Mouse (Mus musculus): Measurements from ENCODE around the gene Trpv2. TPM values are rescaled to one million over a fixed set of nuclear protein-coding genes. Genes with fewer than 3 reads are reported as not detected.

Gene Trpv2
- polyA plus RNA-seq (2014; fragmentation: Nextera tagmentation; extraction: Ambion mirVana), result 3.7 and 4.2 TPM in 2 replicates

DNA sequence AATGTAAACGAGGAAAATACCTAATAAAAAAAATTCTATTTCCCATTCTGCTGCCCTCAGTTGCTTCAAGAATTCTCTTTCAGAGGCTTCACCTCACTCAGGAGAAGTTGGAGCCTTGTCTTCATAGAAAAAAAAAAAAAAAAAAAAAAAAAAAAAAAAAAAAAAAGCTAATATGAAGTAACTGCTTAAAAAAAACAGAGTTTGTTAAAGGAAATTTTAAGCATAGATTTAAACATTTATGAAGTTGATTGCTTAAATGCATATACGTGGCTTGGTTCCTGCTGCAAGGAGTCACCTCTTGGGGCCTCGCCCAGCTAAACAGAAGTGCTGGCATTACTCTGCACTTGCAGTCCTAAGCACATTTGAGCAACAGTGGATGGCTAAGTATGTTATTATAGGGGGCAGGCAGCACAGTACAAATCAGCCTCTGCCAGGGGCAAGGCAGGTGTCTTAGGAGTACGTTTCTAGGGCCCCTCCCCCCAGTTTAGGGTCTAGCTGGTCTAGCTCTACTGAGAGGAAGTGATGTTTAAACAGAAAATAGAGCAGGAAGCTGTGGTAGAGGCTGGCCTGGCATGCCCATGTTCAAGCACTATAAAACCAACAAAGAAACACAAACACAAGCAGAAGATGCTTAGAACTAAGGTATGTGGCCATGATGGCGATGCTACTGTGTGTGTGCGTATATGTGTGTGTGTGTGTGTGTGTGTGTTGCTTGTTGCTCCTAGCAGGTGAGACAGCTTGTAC lies at the start of gene Trpv2:
Trpv2 (plus strand) TSS at position 528 of the 744 bp plus-strand sequence.
- ATAC-seq (ENCODE audit: insufficient number of reproducible peaks, insufficient read depth, low FRiP score, low read depth), result no peak
- H3K9ac ChIP-seq (ENCODE audit: low read length), result peak within 1 kb of the TSS; percentile 71; the same call in 1 of the 2 replicates
- WGBS, result 78% methylated on average over 6 of the region's 6 CpGs

DNA sequence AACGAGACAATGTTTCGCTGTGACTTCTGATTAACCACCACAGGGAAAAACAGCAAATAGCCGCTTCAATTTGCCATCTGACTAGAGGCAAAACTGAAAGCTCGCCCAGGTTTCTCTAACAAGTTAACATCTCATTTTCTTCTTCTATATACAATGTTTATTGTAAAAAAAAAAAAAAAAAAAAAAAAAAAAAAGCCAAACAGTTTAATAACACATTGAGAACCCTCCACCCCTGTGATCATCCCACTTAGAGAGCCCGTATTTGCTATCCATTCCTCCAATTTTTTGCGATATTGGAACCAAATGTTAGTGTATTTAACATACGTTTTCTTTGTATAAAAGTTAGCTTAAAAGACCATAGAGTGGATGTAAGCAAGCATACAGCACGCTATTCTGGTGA lies 37.2 kb upstream of the Trpv2 start:
- Histone ChIP-seq H3K9me3 (ENCODE audit: control insufficient read depth, low read length) (no peaks in the 10 kb centered on the region), H3K9ac (ENCODE audit: low read length) (no peak overlapping the region), H3K27ac (replicated peaks in 1 of 2; ENCODE audit: control insufficient read depth in 1 of 2, insufficient read depth in 1 of 2, low read depth in 2 of 2, low read length in 2 of 2) (no peak overlapping the region), H3K36me3 (ENCODE audit: control insufficient read depth, insufficient read depth, low read length) (0 out of 2 replicates have a peak, but pooled peaks cover 4% of the 10 kb centered on the region), H3K4me1 (ENCODE audit: control insufficient read depth in 2 of 2, insufficient read depth in 2 of 2, low read length in 2 of 2) (peaks cover 7% of the 10 kb centered on the region in 2 experiments; a peak in 2 of 4 replicates), H3K27me3 (ENCODE audit: control insufficient read depth, insufficient read depth, low read length) (0 out of 2 replicates have a peak, but pooled peaks cover 4% of the 10 kb centered on the region), H3K4me3 (ENCODE audit: control insufficient read depth in 1 of 2, insufficient read depth in 1 of 2, low read depth in 1 of 2, low read length in 2 of 2) (no peak overlapping the region), H3K4me2 (ENCODE audit: low read length) (no peak overlapping the region)
- ATAC-seq (ENCODE audit: insufficient number of reproducible peaks, insufficient read depth, low FRiP score, low read depth), result no peak
- 93% methylated on average over 8 of the region's 8 CpGs for WGBS

More for the DNA sequence above, at the start of gene Trpv2:
- H3K27me3 ChIP-seq (ENCODE audit: control insufficient read depth, insufficient read depth, low read length), result no peaks in the 10 kb centered on the region
- no peak within 1 kb of the TSS for H3K27ac ChIP-seq (replicated peaks in 1 of 2; ENCODE audit: control insufficient read depth in 1 of 2, insufficient read depth in 1 of 2, low read depth in 2 of 2, low read length in 2 of 2)
- peaks cover 5 to 6% of the 10 kb centered on the region in 2 experiments; a peak in 2 of 4 replicates for H3K4me1 ChIP-seq (ENCODE audit: control insufficient read depth in 2 of 2, insufficient read depth in 2 of 2, low read length in 2 of 2)
- H3K9me3 ChIP-seq (ENCODE audit: control insufficient read depth, low read length), result no peaks in the 10 kb centered on the region
- H3K36me3 ChIP-seq (ENCODE audit: control insufficient read depth, insufficient read depth, low read length), result no peaks in the 10 kb centered on the region
- peak within 1 kb of the TSS; percentile 99 for H3K4me2 ChIP-seq (ENCODE audit: low read length)
- H3K4me3 ChIP-seq (ENCODE audit: control insufficient read depth in 1 of 2, insufficient read depth in 1 of 2, low read depth in 1 of 2, low read length in 2 of 2), result peak within 1 kb of the TSS; percentile 45 to 60

DNA sequence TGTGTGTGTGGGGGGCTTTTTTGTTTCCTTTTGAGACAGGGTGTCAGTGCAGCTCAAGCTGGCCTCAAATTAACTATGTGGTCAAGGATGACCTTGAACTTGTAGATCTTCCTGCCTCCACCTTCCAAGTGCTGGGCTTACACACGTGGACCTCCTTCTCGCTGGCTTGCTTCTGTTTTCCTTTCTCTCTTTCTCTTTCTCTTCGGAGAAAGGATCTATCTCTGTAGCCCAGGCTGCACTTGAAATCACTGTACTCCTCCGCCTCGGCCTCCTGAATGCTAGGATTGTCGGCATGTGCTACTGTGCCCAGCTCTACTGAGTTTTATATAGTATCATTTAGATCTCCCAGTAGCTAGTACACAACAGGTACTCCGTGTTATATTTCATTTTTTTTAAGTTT lies 36.7 kb upstream of the Trpv2 start:
- 0 out of 2 replicates have a peak, but pooled peaks cover 3% of the 10 kb centered on the region for H3K36me3 ChIP-seq (ENCODE audit: control insufficient read depth, insufficient read depth, low read length)
- peak overlapping the region; percentile 85 for H3K4me2 ChIP-seq (ENCODE audit: low read length)
- 0 out of 2 replicates have a peak, but pooled peaks cover 4% of the 10 kb centered on the region for H3K27me3 ChIP-seq (ENCODE audit: control insufficient read depth, insufficient read depth, low read length)
- H3K4me3 ChIP-seq (ENCODE audit: control insufficient read depth in 1 of 2, insufficient read depth in 1 of 2, low read depth in 1 of 2, low read length in 2 of 2), result peak overlapping the region; percentile 18 to 78; a peak in 3 of 4 replicates
- 45% methylated on average over 7 of the region's 7 CpGs for WGBS
- H3K9ac ChIP-seq (ENCODE audit: low read length), result peak overlapping the region; percentile 90
- no peak for ATAC-seq (ENCODE audit: insufficient number of reproducible peaks, insufficient read depth, low FRiP score, low read depth)
- no peak overlapping the region for H3K27ac ChIP-seq (replicated peaks in 1 of 2; ENCODE audit: control insufficient read depth in 1 of 2, insufficient read depth in 1 of 2, low read depth in 2 of 2, low read length in 2 of 2)
- no peaks in the 10 kb centered on the region for H3K9me3 ChIP-seq (ENCODE audit: control insufficient read depth, low read length)
- peaks cover 7% of the 10 kb centered on the region in 2 experiments; a peak in 2 of 4 replicates for H3K4me1 ChIP-seq (ENCODE audit: control insufficient read depth in 2 of 2, insufficient read depth in 2 of 2, low read length in 2 of 2)

DNA sequence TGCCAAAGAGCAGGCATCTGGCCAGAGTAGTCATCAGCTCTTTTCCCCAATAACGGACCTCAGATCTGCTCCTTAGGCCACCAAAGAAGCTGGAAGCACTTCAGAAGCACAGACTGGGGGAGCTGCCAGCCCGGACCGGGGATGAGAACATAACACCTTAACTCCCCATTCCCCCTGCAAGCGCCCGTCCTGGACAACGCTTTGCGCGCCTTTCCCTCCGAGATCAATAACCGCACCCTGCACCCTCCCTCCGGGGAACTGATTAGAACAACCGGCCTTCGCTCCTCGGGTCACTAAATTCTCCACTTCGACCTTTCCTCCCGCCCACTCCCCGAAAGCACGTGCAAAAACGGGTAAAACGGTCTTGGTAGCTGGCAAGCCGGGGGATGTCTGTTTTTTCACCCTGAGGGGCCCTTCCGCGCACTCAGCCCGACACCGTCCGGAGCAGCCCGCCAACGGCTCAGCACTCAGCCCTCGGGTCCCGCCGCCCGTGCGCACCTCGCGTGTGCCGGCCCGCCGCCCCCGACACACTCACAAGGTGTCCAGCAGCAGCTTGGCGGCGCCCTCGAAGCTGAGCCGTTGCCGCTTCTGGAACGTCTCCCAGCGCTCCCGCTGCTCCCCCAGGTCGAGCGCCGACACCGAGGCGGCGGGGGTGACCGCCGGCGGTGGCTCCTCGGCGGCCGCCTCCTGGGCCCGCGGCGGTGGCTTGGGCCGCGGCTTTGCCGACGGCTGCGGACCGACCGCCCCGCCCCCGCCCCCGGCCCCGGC lies 35.8 kb upstream of the Trpv2 start:
- H3K9ac ChIP-seq (ENCODE audit: low read length), result peak overlapping the region; percentile 90
- peak; percentile 68 for ATAC-seq (ENCODE audit: insufficient number of reproducible peaks, insufficient read depth, low FRiP score, low read depth)
- WGBS, result under 1% methylated on average over 66 of the region's 73 CpGs
- H3K4me3 ChIP-seq (ENCODE audit: control insufficient read depth in 1 of 2, insufficient read depth in 1 of 2, low read depth in 1 of 2, low read length in 2 of 2), result peak overlapping the region; percentile 78 to 86
- H3K9me3 ChIP-seq (ENCODE audit: control insufficient read depth, low read length), result no peaks in the 10 kb centered on the region
- peak overlapping the region in 1 of 2 experiments; percentile 61; a peak in 2 of 4 replicates for H3K27ac ChIP-seq (replicated peaks in 1 of 2; ENCODE audit: control insufficient read depth in 1 of 2, insufficient read depth in 1 of 2, low read depth in 2 of 2, low read length in 2 of 2)
- H3K4me1 ChIP-seq (ENCODE audit: control insufficient read depth in 2 of 2, insufficient read depth in 2 of 2, low read length in 2 of 2), result peaks cover 7% of the 10 kb centered on the region in 2 experiments; a peak in 2 of 4 replicates
- H3K36me3 ChIP-seq (ENCODE audit: control insufficient read depth, insufficient read depth, low read length), result no peaks in the 10 kb centered on the region
- H3K4me2 ChIP-seq (ENCODE audit: low read length), result peak overlapping the region; percentile 85
- H3K27me3 ChIP-seq (ENCODE audit: control insufficient read depth, insufficient read depth, low read length), result 0 out of 2 replicates have a peak, but pooled peaks cover 4% of the 10 kb centered on the region

DNA sequence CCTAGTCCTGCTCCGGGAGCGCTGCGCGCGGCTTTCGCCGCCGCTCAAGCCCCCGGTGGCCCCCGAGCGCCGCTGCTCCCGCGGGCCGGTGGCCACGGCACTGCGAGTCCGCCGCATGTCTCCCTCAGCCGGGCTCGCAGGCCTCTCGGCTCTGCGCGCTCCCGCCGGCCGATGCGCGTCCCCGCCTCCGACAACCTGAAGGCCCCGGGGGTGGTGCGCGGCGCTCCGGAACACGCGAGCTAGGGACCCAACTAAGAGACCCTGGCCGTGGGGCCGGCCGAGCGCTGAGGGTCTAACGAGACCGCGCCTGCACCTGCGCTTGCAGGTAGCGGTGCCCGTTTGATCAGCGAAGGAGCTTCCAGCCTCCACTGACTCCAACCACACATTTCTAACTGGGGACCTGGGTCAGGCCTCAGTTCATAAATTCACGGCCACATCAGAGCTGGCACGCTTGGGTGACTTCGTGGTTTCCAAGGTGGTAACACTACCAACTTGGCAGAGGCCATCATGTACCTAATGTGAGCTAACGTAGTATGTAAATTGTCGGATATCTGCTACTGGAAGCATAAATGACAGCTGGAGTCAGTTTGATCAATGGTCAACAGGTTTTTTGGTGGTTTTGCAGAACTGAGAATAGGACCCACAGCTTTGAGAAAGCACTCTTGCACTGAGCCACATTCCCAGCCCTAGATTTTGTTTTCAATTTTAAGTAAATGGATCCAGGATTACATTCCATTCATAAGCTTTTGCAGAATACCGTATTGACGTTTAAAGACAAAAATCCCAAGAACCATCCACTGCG lies 35.0 kb upstream of the Trpv2 start, which contains the start of gene Cenpv:
Cenpv (minus strand) TSS at position 173 of the 802 bp plus-strand sequence.
- Histone ChIP-seq H3K9me3 (ENCODE audit: control insufficient read depth, low read length) (no peaks in the 10 kb centered on the region), H3K4me1 (ENCODE audit: control insufficient read depth in 2 of 2, insufficient read depth in 2 of 2, low read length in 2 of 2) (peaks cover 7% of the 10 kb centered on the region in 2 experiments; a peak in 2 of 4 replicates), H3K27ac (replicated peaks in 1 of 2; ENCODE audit: control insufficient read depth in 1 of 2, insufficient read depth in 1 of 2, low read depth in 2 of 2, low read length in 2 of 2) (peak within 1 kb of the TSS in 1 of 2 experiments; percentile 61; a peak in 2 of 4 replicates), H3K27me3 (ENCODE audit: control insufficient read depth, insufficient read depth, low read length) (0 out of 2 replicates have a peak, but pooled peaks cover 4% of the 10 kb centered on the region), H3K9ac (ENCODE audit: low read length) (peak within 1 kb of the TSS; percentile 90), H3K4me3 (ENCODE audit: control insufficient read depth in 1 of 2, insufficient read depth in 1 of 2, low read depth in 1 of 2, low read length in 2 of 2) (peak within 1 kb of the TSS; percentile 78 to 86), H3K36me3 (ENCODE audit: control insufficient read depth, insufficient read depth, low read length) (no peaks in the 10 kb centered on the region), H3K4me2 (ENCODE audit: low read length) (peak within 1 kb of the TSS; percentile 85)
- WGBS, result 10% methylated on average over 41 of the region's 57 CpGs
- ATAC-seq (ENCODE audit: insufficient number of reproducible peaks, insufficient read depth, low FRiP score, low read depth), result peak; percentile 68

DNA sequence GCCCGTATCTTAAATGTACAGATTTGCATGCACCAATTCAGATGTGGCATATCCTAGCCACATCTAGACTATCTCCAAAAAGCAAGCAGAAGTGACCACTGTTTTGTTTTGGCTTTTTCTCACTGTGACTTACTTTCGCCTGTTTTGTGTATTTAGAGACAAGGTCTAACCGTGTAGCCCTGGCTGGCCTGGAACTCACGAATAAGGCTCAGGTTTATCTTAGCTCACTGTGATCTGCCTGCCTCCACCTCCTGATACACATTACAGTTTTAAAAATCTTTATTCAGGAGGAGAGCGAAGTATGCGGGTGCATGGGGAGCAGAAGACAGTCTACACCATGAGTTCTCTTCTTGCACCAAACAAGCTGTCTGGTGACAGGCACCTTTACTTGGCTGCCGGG lies 34.1 kb upstream of the Trpv2 start:
- no peak for ATAC-seq (ENCODE audit: insufficient number of reproducible peaks, insufficient read depth, low FRiP score, low read depth)
- no peaks in the 10 kb centered on the region for H3K9me3 ChIP-seq (ENCODE audit: control insufficient read depth, low read length)
- H3K4me1 ChIP-seq (ENCODE audit: control insufficient read depth in 2 of 2, insufficient read depth in 2 of 2, low read length in 2 of 2), result peaks cover 7% of the 10 kb centered on the region in 2 experiments; a peak in 2 of 4 replicates
- H3K4me3 ChIP-seq (ENCODE audit: control insufficient read depth in 1 of 2, insufficient read depth in 1 of 2, low read depth in 1 of 2, low read length in 2 of 2), result no peak overlapping the region
- H3K27ac ChIP-seq (replicated peaks in 1 of 2; ENCODE audit: control insufficient read depth in 1 of 2, insufficient read depth in 1 of 2, low read depth in 2 of 2, low read length in 2 of 2), result no peak overlapping the region
- 81% methylated on average over 7 of the region's 7 CpGs for WGBS
- H3K36me3 ChIP-seq (ENCODE audit: control insufficient read depth, insufficient read depth, low read length), result no peaks in the 10 kb centered on the region
- H3K9ac ChIP-seq (ENCODE audit: low read length), result no peak overlapping the region
- H3K27me3 ChIP-seq (ENCODE audit: control insufficient read depth, insufficient read depth, low read length), result 0 out of 2 replicates have a peak, but pooled peaks cover 4% of the 10 kb centered on the region
- H3K4me2 ChIP-seq (ENCODE audit: low read length), result no peak overlapping the region

Measured in heart, embryonic 14.5 days (tissue).